Mouse (Mus musculus): ENCODE measurements around the gene Phlpp1. TPM values are rescaled to one million over a fixed set of nuclear protein-coding genes. Genes with fewer than 3 reads are reported as not detected.

Phlpp1 gene
- 8.8 TPM in 2 replicates for polyA plus RNA-seq (2016; fragmentation: Nextera tagmentation; extraction: Ambion mirVana)

GRCm38 (mm10) chr1:106171241-106172220 lies at the start of gene Phlpp1:
Gene Phlpp1, plus strand, starts transcription at chr1:106171752.
- H3K36me3 ChIP-seq = no peaks in the 10 kb centered on the region
- peak within 1 kb of the TSS; percentile 88 for H3K9ac ChIP-seq
- H3K4me1 ChIP-seq = peaks cover 19% of the 10 kb centered on the region; the same call in 1 of the 2 replicates
- H3K27ac ChIP-seq = peak within 1 kb of the TSS; percentile 86
- H3K27me3 ChIP-seq (replicated peaks) = no peaks in the 10 kb centered on the region
- peak; percentile 97 for ATAC-seq (ENCODE audit: low FRiP score, low read depth)
- H3K4me2 ChIP-seq (replicated peaks) = peak within 1 kb of the TSS; percentile 83
- peak within 1 kb of the TSS; percentile 80 for H3K4me3 ChIP-seq
- H3K9me3 ChIP-seq = no peaks in the 10 kb centered on the region
- WGBS = under 1% methylated on average over 86 of the region's 113 CpGs

DNA sequence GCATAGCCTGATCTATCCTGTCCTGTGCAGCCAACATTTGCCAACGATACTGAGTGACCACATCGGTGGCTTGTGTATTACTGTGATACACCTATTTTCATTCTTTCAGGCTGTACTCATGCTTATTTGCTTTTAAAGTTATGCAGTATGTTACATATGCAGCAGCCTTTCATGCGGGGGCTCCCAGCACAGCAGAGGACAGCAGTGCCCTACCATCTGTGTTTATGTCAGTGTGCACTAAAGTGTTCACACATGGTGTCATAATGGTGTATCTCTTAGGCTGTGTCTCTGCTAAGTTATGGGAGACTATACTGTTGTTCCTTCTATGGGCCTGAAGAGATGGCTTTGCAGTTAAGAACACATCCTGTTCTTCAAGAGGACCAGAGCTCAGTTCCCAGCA lies 45.0 kb upstream of the Phlpp1 start:
- H3K4me2 ChIP-seq (replicated peaks) = no peak overlapping the region
- H3K9ac ChIP-seq = no peak overlapping the region
- H3K27me3 ChIP-seq (replicated peaks) = no peaks in the 10 kb centered on the region
- ATAC-seq (ENCODE audit: low FRiP score, low read depth) = no peak
- no peaks in the 10 kb centered on the region for H3K4me1 ChIP-seq
- H3K27ac ChIP-seq = no peak overlapping the region
- no peaks in the 10 kb centered on the region for H3K9me3 ChIP-seq
- WGBS = 94% methylated on average over 3 of the region's 3 CpGs
- H3K4me3 ChIP-seq = no peak overlapping the region
- H3K36me3 ChIP-seq = no peaks in the 10 kb centered on the region

- H3K9ac ChIP-seq = no peak overlapping the region
- no peaks in the 10 kb centered on the region for H3K27me3 ChIP-seq (replicated peaks)
- no peaks in the 10 kb centered on the region for H3K9me3 ChIP-seq
- H3K36me3 ChIP-seq = no peaks in the 10 kb centered on the region
- no peak overlapping the region for H3K27ac ChIP-seq
- H3K4me3 ChIP-seq = no peak overlapping the region
- WGBS = 71% methylated on average over 4 of the region's 4 CpGs
- ATAC-seq (ENCODE audit: low FRiP score, low read depth) = peak; percentile 80
- 0 out of 2 replicates have a peak, but pooled peaks cover 2% of the 10 kb centered on the region for H3K4me1 ChIP-seq
- H3K4me2 ChIP-seq (replicated peaks) = no peak overlapping the region
These were observed 39.7 kb upstream of the Phlpp1 start for GRCm38 (mm10) chr1:106131697-106132349.

- Histone ChIP-seq H3K36me3 (no peaks in the 10 kb centered on the region), H3K4me1 (0 out of 2 replicates have a peak, but pooled peaks cover 2% of the 10 kb centered on the region), H3K27me3 (replicated peaks) (no peaks in the 10 kb centered on the region), H3K9me3 (no peaks in the 10 kb centered on the region), H3K9ac (no peak overlapping the region), H3K4me2 (replicated peaks) (no peak overlapping the region), H3K4me3 (no peak overlapping the region), H3K27ac (no peak overlapping the region)
- ATAC-seq (ENCODE audit: low FRiP score, low read depth) = peak; percentile 76
- 50% methylated on average over 4 of the region's 4 CpGs for WGBS
These were observed 39.2 kb upstream of the Phlpp1 start for GRCm38 (mm10) chr1:106132350-106132700.

- WGBS = 96% methylated on average over 2 of the region's 2 CpGs
These were observed 32.9 kb upstream of the Phlpp1 start for GRCm38 (mm10) chr1:106138691-106139090.

GRCm38 (mm10) chr1:106139137-106139536 lies 32.4 kb upstream of the Phlpp1 start:
- 70% methylated on average over 1 of the region's 1 CpGs for WGBS
- ATAC-seq (ENCODE audit: low FRiP score, low read depth) = no peak

More at GRCm38 (mm10) chr1:106138691-106139090, 32.9 kb upstream of the Phlpp1 start:
- H3K27ac ChIP-seq = no peak overlapping the region
- H3K9me3 ChIP-seq = no peaks in the 10 kb centered on the region
- H3K36me3 ChIP-seq = no peaks in the 10 kb centered on the region
- ATAC-seq (ENCODE audit: low FRiP score, low read depth) = no peak
- H3K27me3 ChIP-seq (replicated peaks) = no peaks in the 10 kb centered on the region
- no peaks in the 10 kb centered on the region for H3K4me1 ChIP-seq
- no peak overlapping the region for H3K4me3 ChIP-seq
- H3K4me2 ChIP-seq (replicated peaks) = no peak overlapping the region
- H3K9ac ChIP-seq = no peak overlapping the region

DNA sequence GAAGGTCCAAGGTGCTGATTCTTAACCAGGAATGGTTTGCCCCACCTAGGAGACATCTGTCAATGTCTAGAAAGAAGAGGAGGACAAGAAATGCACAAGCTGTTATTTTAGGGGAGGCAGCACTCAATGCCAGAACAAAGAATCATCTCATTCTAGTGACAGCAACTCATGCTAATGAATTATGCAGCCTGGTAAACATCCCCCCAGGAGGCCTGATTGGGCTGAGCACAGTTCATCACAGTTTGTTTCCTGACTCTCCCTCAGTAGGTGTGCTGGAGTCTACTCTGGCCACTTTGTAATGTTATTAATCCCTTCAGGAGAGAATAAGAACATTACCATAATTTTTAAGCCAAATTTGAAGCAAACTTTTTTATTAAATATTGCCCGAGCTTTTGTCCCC lies 29.5 kb upstream of the Phlpp1 start:
- Histone ChIP-seq H3K27ac (no peak overlapping the region), H3K9me3 (no peaks in the 10 kb centered on the region), H3K36me3 (no peaks in the 10 kb centered on the region), H3K9ac (no peak overlapping the region), H3K4me2 (replicated peaks) (no peak overlapping the region), H3K27me3 (replicated peaks) (no peaks in the 10 kb centered on the region), H3K4me1 (no peaks in the 10 kb centered on the region), H3K4me3 (no peak overlapping the region)
- 96% methylated on average over 1 of the region's 1 CpGs for WGBS
- no peak for ATAC-seq (ENCODE audit: low FRiP score, low read depth)

More at GRCm38 (mm10) chr1:106139137-106139536, 32.4 kb upstream of the Phlpp1 start:
- Histone ChIP-seq H3K9ac (no peak overlapping the region), H3K4me2 (replicated peaks) (no peak overlapping the region), H3K4me3 (no peak overlapping the region), H3K4me1 (no peaks in the 10 kb centered on the region), H3K27me3 (replicated peaks) (no peaks in the 10 kb centered on the region), H3K27ac (no peak overlapping the region), H3K36me3 (no peaks in the 10 kb centered on the region), H3K9me3 (no peaks in the 10 kb centered on the region)

DNA sequence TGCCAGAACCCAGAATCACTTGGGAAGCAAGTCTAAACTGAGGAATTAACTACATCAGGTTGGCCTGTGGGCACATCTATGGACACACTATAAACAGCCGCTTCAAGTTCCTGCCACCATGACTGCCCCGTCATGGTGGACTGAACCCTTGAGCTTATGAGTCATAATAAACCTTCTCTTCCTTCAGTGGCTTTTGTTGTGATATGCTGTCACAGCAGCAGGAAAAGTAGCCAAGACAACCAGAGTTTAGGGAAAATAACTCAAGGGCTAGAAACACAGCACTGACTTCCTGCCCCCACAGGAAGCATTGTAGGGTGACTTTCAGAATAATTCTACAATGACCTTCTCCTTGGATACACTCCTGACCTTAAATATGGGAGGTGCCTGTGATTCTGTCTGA lies 27.0 kb upstream of the Phlpp1 start:
- Histone ChIP-seq H3K36me3 (no peaks in the 10 kb centered on the region), H3K4me3 (no peak overlapping the region), H3K27me3 (replicated peaks) (no peaks in the 10 kb centered on the region), H3K4me2 (replicated peaks) (no peak overlapping the region), H3K4me1 (no peaks in the 10 kb centered on the region), H3K9me3 (no peaks in the 10 kb centered on the region), H3K9ac (no peak overlapping the region), H3K27ac (no peak overlapping the region)
- no peak for ATAC-seq (ENCODE audit: low FRiP score, low read depth)
- 89% methylated on average over 2 of the region's 2 CpGs for WGBS

GRCm38 (mm10) chr1:106145055-106145454 lies 26.5 kb upstream of the Phlpp1 start:
- Histone ChIP-seq H3K36me3 (no peaks in the 10 kb centered on the region), H3K27ac (no peak overlapping the region), H3K4me3 (no peak overlapping the region), H3K9ac (no peak overlapping the region), H3K27me3 (replicated peaks) (no peaks in the 10 kb centered on the region), H3K4me1 (no peaks in the 10 kb centered on the region), H3K9me3 (no peaks in the 10 kb centered on the region), H3K4me2 (replicated peaks) (no peak overlapping the region)
- WGBS = 38% methylated on average over 1 of the region's 1 CpGs
- no peak for ATAC-seq (ENCODE audit: low FRiP score, low read depth)

DNA sequence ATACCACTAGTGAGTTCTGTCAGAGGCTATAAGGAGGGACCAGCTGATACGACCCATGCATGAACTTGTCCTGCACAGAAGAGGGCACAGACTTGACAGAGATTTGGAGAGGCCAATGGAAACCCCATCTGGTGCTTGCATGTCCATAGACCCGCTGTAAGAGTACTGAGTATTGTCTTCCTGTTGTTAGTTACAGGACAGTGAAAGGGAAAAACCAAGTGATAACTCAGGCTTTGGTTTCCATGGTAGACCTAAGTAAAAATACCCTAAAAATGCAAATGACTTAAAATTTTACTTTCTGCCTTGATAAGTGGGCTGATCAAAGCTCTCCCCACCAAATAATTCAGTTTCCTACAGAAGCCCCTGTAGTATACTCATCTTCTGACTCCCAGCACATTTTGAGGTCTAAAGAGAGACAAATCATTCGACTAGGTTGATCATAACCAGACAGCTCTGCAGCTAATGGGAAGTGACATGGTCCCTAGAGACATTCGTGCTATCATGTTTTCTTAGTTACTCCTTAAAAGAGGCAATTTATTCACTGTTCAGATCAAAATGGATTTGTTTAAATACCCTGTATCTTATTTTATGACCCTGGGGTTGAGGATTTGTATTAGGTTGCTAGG lies 25.9 kb upstream of the Phlpp1 start:
- no peaks in the 10 kb centered on the region for H3K4me1 ChIP-seq
- no peaks in the 10 kb centered on the region for H3K9me3 ChIP-seq
- no peaks in the 10 kb centered on the region for H3K27me3 ChIP-seq (replicated peaks)
- WGBS = 80% methylated on average over 4 of the region's 4 CpGs
- ATAC-seq (ENCODE audit: low FRiP score, low read depth) = 0 out of 2 replicates have a peak, but pooled peaks have one; percentile 6
- H3K27ac ChIP-seq = no peak overlapping the region
- H3K4me3 ChIP-seq = no peak overlapping the region
- no peak overlapping the region for H3K9ac ChIP-seq
- no peak overlapping the region for H3K4me2 ChIP-seq (replicated peaks)
- H3K36me3 ChIP-seq = no peaks in the 10 kb centered on the region

DNA sequence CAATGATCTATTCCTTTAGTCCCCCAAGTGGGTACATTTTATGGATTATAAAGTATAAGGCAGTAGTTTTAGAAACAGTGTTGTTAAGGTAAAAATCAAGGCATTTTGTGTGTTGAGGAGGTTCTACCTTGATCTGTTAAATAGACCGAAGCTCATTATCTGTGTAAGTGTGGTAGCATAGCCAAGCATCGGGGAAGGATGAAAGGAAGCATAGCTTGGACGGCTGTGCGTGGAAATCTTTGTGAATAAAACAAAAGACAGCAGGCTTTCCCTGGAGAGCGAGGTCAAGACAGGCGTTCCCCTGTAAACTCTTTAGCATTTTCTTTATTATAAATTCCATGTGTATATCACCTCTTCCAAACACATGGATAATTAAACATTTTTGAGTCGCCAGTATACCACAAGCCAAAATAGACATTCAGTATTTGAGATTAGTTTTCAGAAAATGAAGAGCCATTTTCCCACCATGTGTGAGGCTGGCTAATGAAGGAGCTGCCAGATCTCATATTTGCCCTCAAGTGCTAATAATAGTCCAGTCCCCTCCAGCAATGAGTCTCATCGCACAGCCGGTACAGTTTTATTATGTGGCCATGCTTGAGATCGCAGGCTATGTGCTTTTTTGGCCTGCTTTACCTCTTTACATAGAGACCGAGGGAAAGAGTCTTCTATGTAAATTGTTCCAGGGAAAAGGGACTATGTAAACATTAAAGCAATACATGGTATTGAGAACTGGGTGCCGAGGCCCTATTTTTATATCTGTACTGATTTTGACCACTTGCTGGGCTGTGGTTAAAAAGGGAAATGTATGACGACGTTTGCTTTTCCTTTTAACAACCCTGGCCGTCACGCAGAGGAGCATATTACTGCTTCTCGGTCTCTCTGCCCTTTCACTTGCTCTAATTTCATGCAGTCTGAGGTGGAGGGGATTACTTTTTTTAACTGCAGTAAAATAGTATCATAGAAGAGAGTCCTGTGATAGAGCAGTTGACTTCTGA lies 22.9 kb upstream of the Phlpp1 start:
- no peak for ATAC-seq (ENCODE audit: low FRiP score, low read depth)
- Histone ChIP-seq H3K4me2 (replicated peaks) (no peak overlapping the region), H3K4me3 (no peak overlapping the region), H3K9ac (no peak overlapping the region), H3K27me3 (replicated peaks) (no peaks in the 10 kb centered on the region), H3K27ac (no peak overlapping the region), H3K9me3 (no peaks in the 10 kb centered on the region), H3K4me1 (no peaks in the 10 kb centered on the region), H3K36me3 (no peaks in the 10 kb centered on the region)
- WGBS = 54% methylated on average over 17 of the region's 17 CpGs

Data from neural tube, embryonic 12.5 days (tissue).